Mouse (Mus musculus) testis, adult 2 months (tissue): Measurements from ENCODE around the gene Asna1. TPM values are rescaled to one million over a fixed set of nuclear protein-coding genes. Genes with fewer than 3 reads are reported as not detected.

Experiments used
- H3K27ac ChIP-seq: fragments of 200-500 bp; 2 replicates; pipeline ENCODE4 v1.5.1; 2012; ENCODE audit warnings: low read depth, low read length; ENCODE audit not compliant: control insufficient read depth, insufficient read depth
- H3K27me3 ChIP-seq: fragments of 200-500 bp; 2 replicates; pipeline ENCODE4 v1.6.1; 2012; ENCODE audit warnings: mild to moderate bottlenecking, low read length, moderate library complexity; ENCODE audit not compliant: control insufficient read depth, insufficient read depth
- H3K36me3 ChIP-seq: fragments of 200-500 bp; 2 replicates; pipeline ENCODE4 v1.6.1; 2012; ENCODE audit warnings: mild to moderate bottlenecking, low read length; ENCODE audit not compliant: control insufficient read depth, insufficient read depth
- H3K4me1 ChIP-seq: fragments of 200-500 bp; 2 replicates; pipeline ENCODE4 v1.6.1; 2012; ENCODE audit warnings: low read length; ENCODE audit not compliant: control insufficient read depth, insufficient read depth
- H3K4me3 ChIP-seq: fragments of 200-500 bp; 2 replicates; pipeline ENCODE4 v1.5.1; 2012; ENCODE audit warnings: low read depth, mild to moderate bottlenecking, low read length, moderate library complexity, mixed read lengths; ENCODE audit not compliant: control insufficient read depth
- CTCF ChIP-seq: fragments of 200-500 bp; IDR thresholded peaks from 2 replicates; pipeline ENCODE4 v1.5.1; 2012; ENCODE audit warnings: low read depth, mild to moderate bottlenecking, inconsistent platforms, low read length, moderate library complexity; ENCODE audit not compliant: control insufficient read depth, insufficient read depth, insufficient replicate concordance
- POLR2A ChIP-seq: fragments of 200-500 bp; IDR thresholded peaks from 2 replicates; pipeline ENCODE4 v1.6.1; 2012; ENCODE audit warnings: low read depth, mild to moderate bottlenecking, inconsistent platforms, low read length, moderate library complexity; ENCODE audit not compliant: control insufficient read depth
- polyA plus RNA-seq: library from polyadenylated mRNA; depleted of rRNA; stranded (reverse); fragments of >200 nt; gene quantifications from 2 replicates; pipeline ENCODE4 v1.2.3, GENCODE M21; 2012

Gene Asna1
- polyA plus RNA-seq, 1 experiment, result 203 TPM

DNA sequence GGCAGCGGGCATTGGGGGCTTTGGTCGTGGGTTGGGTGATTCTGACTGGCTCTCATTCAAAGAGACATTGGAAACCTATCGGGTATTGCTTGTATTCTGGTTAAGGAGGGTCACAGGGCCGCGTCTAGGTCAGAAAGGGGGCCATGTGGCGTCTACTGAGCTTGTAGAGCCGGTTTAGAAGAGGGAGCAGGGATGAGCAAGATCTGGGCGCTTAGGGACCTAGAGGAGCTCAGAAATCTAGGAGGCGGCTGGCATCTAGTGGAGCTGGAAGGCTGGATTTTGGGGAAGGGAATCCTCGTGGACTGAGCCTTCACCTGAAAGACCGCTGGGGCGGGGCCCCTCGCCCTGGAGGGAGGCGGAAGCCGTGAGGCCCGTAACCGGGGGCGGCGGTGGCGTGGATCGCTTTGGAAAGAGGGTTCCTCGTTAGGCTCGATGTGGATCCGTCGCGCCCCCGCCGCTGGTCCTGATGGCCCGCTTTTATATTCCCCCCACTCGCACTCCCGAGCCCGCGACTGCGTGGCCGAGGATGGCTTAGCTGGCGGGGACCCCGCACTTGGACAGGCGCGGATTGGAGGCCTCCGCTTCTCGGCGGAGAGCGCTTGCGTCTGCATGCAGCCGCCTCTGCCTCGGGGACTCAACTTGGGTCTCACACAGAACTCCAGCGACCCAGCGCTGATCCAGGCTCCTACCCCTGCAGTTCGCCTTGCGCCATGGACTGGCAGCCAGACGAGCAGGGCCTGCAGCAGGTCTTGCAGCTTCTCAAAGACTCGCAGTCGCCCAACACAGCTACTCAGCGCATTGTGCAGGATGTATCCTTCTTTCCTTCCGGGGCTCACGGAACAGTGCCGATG is 12.8 kb upstream of the Asna1 start:
- peak overlapping the region; percentile 91 for H3K4me3 ChIP-seq
- H3K36me3 ChIP-seq, result no peaks in the 10 kb centered on the region; the same call in 1 of the 2 replicates
- no peaks in the 10 kb centered on the region for H3K27me3 ChIP-seq
- H3K4me1 ChIP-seq, result peaks cover 13% of the 10 kb centered on the region
- 0 out of 2 replicates have a peak, but pooled peaks have one; percentile 21 for TF ChIP-seq POLR2A
- TF ChIP-seq CTCF, result no peak
- H3K27ac ChIP-seq, result peak overlapping the region; percentile 68

DNA sequence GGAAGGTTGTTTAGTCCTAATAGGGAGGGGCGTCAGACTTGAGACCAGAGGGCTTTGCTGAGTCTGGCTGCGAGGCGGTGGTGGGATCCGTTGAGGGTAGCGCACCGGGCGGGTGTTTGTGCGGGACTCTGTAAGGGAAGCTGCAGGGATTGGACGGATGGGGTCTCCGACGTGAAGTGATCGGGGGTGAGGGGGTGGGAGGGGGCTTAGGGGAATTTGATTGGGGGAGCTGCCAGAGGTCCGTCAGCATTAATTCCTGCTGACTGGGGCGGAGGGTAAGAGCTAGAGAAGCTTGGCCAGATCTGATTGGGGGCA is 12.2 kb upstream of the Asna1 start:
- peak overlapping the region; percentile 85 for H3K27ac ChIP-seq
- peaks cover 13% of the 10 kb centered on the region for H3K4me1 ChIP-seq
- peak overlapping the region; percentile 91 for H3K4me3 ChIP-seq
- no peaks in the 10 kb centered on the region for H3K27me3 ChIP-seq
- no peaks in the 10 kb centered on the region; the same call in 1 of the 2 replicates for H3K36me3 ChIP-seq
- TF ChIP-seq POLR2A, result no peak
- TF ChIP-seq CTCF, result no peak

- Histone ChIP-seq H3K27ac (peak within 1 kb of the TSS; percentile 88), H3K4me1 (peaks cover 13% of the 10 kb centered on the region), H3K4me3 (peak within 1 kb of the TSS; percentile 91), H3K27me3 (no peaks in the 10 kb centered on the region), H3K36me3 (no peaks in the 10 kb centered on the region; the same call in 1 of the 2 replicates)
- no peak for TF ChIP-seq CTCF
- peak; percentile 61 for TF ChIP-seq POLR2A
These were observed 11.8 kb upstream of the Asna1 start, which contains the start of gene Tnpo2 for GRCm38 (mm10) chr8:85036718-85037365. TSS of gene Tnpo2 (plus strand) at chr8:85036915.

DNA sequence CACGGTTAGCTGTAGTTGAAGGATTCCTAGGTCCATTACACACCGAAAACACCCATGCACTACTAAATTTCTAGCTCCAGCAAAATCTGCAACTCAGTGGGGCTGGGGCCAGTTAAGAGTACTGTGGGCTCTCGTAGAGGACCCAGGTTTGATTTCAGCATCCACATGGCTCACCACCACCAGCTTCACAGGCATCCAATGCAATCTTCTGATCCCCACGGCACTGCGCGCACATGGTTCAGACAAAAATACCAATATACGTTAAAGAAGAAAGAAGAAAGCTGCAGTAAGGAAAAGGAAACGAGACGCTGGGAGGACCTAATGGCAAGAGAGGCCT is 11.3 kb upstream of the Asna1 start:
- TF ChIP-seq POLR2A (no peak), CTCF (no peak)
- Histone ChIP-seq H3K4me3 (peak overlapping the region; percentile 91), H3K27ac (peak overlapping the region; percentile 61; the same call in 1 of the 2 replicates), H3K27me3 (no peaks in the 10 kb centered on the region), H3K36me3 (no peaks in the 10 kb centered on the region; the same call in 1 of the 2 replicates), H3K4me1 (peaks cover 13% of the 10 kb centered on the region)

GRCm38 (mm10) chr8:85035728-85036310 is 10.7 kb upstream of the Asna1 start:
- no peak for TF ChIP-seq POLR2A
- Histone ChIP-seq H3K4me1 (peaks cover 13% of the 10 kb centered on the region), H3K27me3 (no peaks in the 10 kb centered on the region), H3K27ac (peak overlapping the region; percentile 61), H3K4me3 (peak overlapping the region; percentile 12), H3K36me3 (no peaks in the 10 kb centered on the region)

GRCm38 (mm10) chr8:85035165-85035727 is 10.2 kb upstream of the Asna1 start:
- Histone ChIP-seq H3K36me3 (no peaks in the 10 kb centered on the region), H3K27me3 (no peaks in the 10 kb centered on the region), H3K4me1 (peaks cover 13% of the 10 kb centered on the region), H3K4me3 (peak overlapping the region; percentile 12), H3K27ac (peak overlapping the region; percentile 61)
- no peak for TF ChIP-seq CTCF
- TF ChIP-seq POLR2A, result no peak

GRCm38 (mm10) chr8:85034764-85035163 is 9.7 kb upstream of the Asna1 start:
- no peak for TF ChIP-seq CTCF
- TF ChIP-seq POLR2A, result no peak
- Histone ChIP-seq H3K36me3 (no peaks in the 10 kb centered on the region), H3K4me1 (peaks cover 13% of the 10 kb centered on the region), H3K4me3 (no peak overlapping the region; the same call in 1 of the 2 replicates), H3K27me3 (no peaks in the 10 kb centered on the region), H3K27ac (no peak overlapping the region)
